Mouse (Mus musculus): ENCODE results near the gene Commd7.
A peak's percentile ranks its signal among the peaks of the same experiment; 100 is the strongest.

The Commd7 gene

GRCm38 (mm10) chr2:153618889-153619288, 13.7 kb downstream of the Commd7 start:
- no peak for DNase-seq

GRCm38 (mm10) chr2:153618439-153618838, 14.1 kb downstream of the Commd7 start:
- no peak for DNase-seq

GRCm38 (mm10) chr2:153616893-153617292, 15.7 kb downstream of the Commd7 start:
- DNase-seq: no peak

GRCm38 (mm10) chr2:153612594-153613281, 19.8 kb downstream of the Commd7 start:
- no peak for DNase-seq

GRCm38 (mm10) chr2:153611743-153612142, 20.8 kb downstream of the Commd7 start:
- DNase-seq: no peak

GRCm38 (mm10) chr2:153611241-153611630, 21.3 kb downstream of the Commd7 start:
- no peak for DNase-seq

GRCm38 (mm10) chr2:153610426-153611240, 21.9 kb downstream of the Commd7 start:
- DNase-seq: no peak

GRCm38 (mm10) chr2:153609548-153609947, 23.0 kb downstream of the Commd7 start:
- DNase-seq: peak; percentile 88

GRCm38 (mm10) chr2:153609058-153609457, 23.5 kb downstream of the Commd7 start:
- DNase-seq: peak; percentile 53

- DNase-seq: peak; percentile 83
Observed at GRCm38 (mm10) chr2:153607870-153608515, 24.6 kb downstream of the Commd7 start.

GRCm38 (mm10) chr2:153606421-153606820, 26.2 kb downstream of the Commd7 start:
- DNase-seq: peak; percentile 36

GRCm38 (mm10) chr2:153603724-153604123, 28.9 kb downstream of the Commd7 start:
- DNase-seq: no peak

- DNase-seq: peak; percentile 75
Observed at GRCm38 (mm10) chr2:153600667-153601648, 31.6 kb downstream of the Commd7 start.

- DNase-seq: peak; percentile 87
Observed at GRCm38 (mm10) chr2:153600021-153600666, 32.4 kb downstream of the Commd7 start.

- DNase-seq: peak; percentile 53
Observed at GRCm38 (mm10) chr2:153597626-153598025, 35.0 kb downstream of the Commd7 start.

- DNase-seq: no peak
Observed at GRCm38 (mm10) chr2:153597014-153597413, 35.6 kb downstream of the Commd7 start.

GRCm38 (mm10) chr2:153594998-153595397, 37.6 kb downstream of the Commd7 start:
- DNase-seq: no peak

- DNase-seq: peak; percentile 23
Observed at GRCm38 (mm10) chr2:153593186-153593585, 39.4 kb downstream of the Commd7 start.

GRCm38 (mm10) chr2:153592056-153593014, 40.2 kb downstream of the Commd7 start:
- DNase-seq: peak; percentile 95

- DNase-seq: peak; percentile 70
Observed at GRCm38 (mm10) chr2:153586515-153587174, 45.9 kb downstream of the Commd7 start.
